Mouse (Mus musculus) olfactory bulb, adult 2 months (tissue): ENCODE data around the gene Drg1.
"Not testable (repeated sequence)": the region's sequence is repeated elsewhere in the genome, so short reads cannot be mapped to it uniquely, and the experiment has no call there.

Experiments used
- CTCF ChIP-seq: fragments of 200-500 bp; IDR thresholded peaks from 2 replicates; pipeline ENCODE4 v1.5.1; 2012; ENCODE audit warnings: low read depth, mild to moderate bottlenecking, low read length, moderate library complexity; ENCODE audit not compliant: insufficient read depth
- POLR2A ChIP-seq: fragments of 200-500 bp; IDR thresholded peaks from 2 replicates; pipeline ENCODE4 v1.6.1; 2012; ENCODE audit warnings: mild to moderate bottlenecking, low read depth, low read length, moderate library complexity; ENCODE audit not compliant: insufficient read depth

DNA sequence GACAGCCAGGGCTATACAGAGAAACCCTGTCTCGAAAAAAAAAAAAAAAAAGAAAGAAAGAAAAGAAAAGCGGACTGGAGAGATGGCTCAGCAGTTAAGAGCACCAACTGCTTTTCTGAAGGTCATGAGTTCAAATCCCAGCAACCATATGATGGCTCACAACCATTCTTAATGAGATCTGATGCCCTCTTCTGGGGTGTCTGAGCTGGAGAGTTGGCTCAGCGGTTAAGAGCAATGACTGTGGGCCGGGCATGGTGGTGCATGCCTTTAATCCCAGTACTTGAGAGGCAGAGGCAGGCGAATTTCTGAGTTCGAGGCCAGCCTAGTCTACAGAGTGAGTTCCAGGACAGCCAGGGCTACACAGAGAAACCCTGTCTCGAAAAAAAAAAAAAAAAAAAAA lies 65.6 kb downstream of the Drg1 start:
- TF ChIP-seq POLR2A, CTCF: not testable (repeated sequence)
